ENCODE assay signal across 25 mouse cellular contexts in genomic region chr11:62355216-62355615, GRCm38 (mm10).
A peak's percentile ranks its signal among the peaks of the same experiment; 100 is the strongest.
DNase-seq lines count a peak whose midpoint lies in the region; ATAC-seq and TF ChIP-seq lines count a peak whose summit lies in the region.
"Had no signal": no experiment of that assay in that cellular context is flagged by ENCODE, and none has a peak within 500 bp of the region (broad histone marks: within the 10 kb centered on the region; RNA-seq: fewer than 3 reads in every experiment).

No protein-coding gene starts in this region.

- 98% methylated on average over 2 of the region's 2 CpGs for WGBS in hindbrain, embryonic 11.5 days

- H3K9ac ChIP-seq in hindbrain, embryonic 11.5 days (ENCODE audit: low read depth, low read length) = no peak overlapping the region
- H3K9ac ChIP-seq: embryonic facial prominence, embryonic 12.5 days; forebrain, embryonic 13.5 days; forebrain, embryonic 15.5 days; forebrain, postnatal 0 days had no signal

- peak; percentile 48 for DNase-seq in ES-CJ7 (ENCODE audit: low read depth, low spot score)
- DNase-seq in R1 (ENCODE audit: low read depth, low spot score) = peak; percentile 74
- no peak for DNase-seq in urinary bladder, postnatal 14 days (ENCODE audit: low spot score)
- DNase-seq in hindbrain, embryonic 11.5 days (ENCODE audit: low spot score) = no peak
- DNase-seq in neural tube, embryonic 10.5 days (ENCODE audit: extremely low spot score, low spot score) = no peak
- DNase-seq: adrenal gland, adult 8-10 months; adrenal gland, postnatal 14 days; adrenal gland, postnatal 36 days; B cell, adult 2 months; cerebellum, adult 11 months; cerebellum, adult 18-20 months; cerebellum, adult 8-10 months; cerebellum, adult 9-11 months; cerebellum, postnatal 25 days; forebrain, postnatal 0 days had no signal

- no peak for TF ChIP-seq CTCF in E14TG2a.4 (conservative IDR thresholded peaks at IDR 0.05; ENCODE audit: low read length)

- peaks cover 88% of the 10 kb centered on the region for H3K36me3 ChIP-seq in E14TG2a.4 (ENCODE audit: insufficient read depth, low read length)
- 0 out of 2 replicates have a peak, but pooled peaks cover 4% of the 10 kb centered on the region for H3K36me3 ChIP-seq in hindbrain, embryonic 11.5 days (ENCODE audit: control insufficient read depth, insufficient read depth, low read length)

- peak overlapping the region; percentile 42; the same call in 1 of the 2 replicates for H3K4me3 ChIP-seq in E14TG2a.4 (replicated peaks; ENCODE audit: low read length)
- H3K4me3 ChIP-seq in hindbrain, embryonic 11.5 days (ENCODE audit: low read depth, low read length) = no peak overlapping the region
- H3K4me3 ChIP-seq: embryonic facial prominence, embryonic 10.5 days; embryonic facial prominence, embryonic 12.5 days; forebrain, embryonic 13.5 days; forebrain, embryonic 15.5 days had no signal

- no peaks in the 10 kb centered on the region for H3K9me3 ChIP-seq in E14TG2a.4 (ENCODE audit: low read length)
- H3K9me3 ChIP-seq in hindbrain, embryonic 11.5 days (ENCODE audit: control insufficient read depth, low read length) = no peaks in the 10 kb centered on the region
- H3K9me3 ChIP-seq: embryonic facial prominence, embryonic 10.5 days; embryonic facial prominence, embryonic 12.5 days; forebrain, embryonic 13.5 days; forebrain, embryonic 15.5 days; G1E had no signal

- peaks cover 56% of the 10 kb centered on the region for H3K4me1 ChIP-seq in E14TG2a.4 (replicated peaks; ENCODE audit: low read depth, low read length)
- H3K4me1 ChIP-seq in hindbrain, embryonic 11.5 days (replicated peaks; ENCODE audit: control insufficient read depth, insufficient read depth, low read length) = no peaks in the 10 kb centered on the region
- H3K4me1 ChIP-seq: embryonic facial prominence, embryonic 10.5 days; embryonic facial prominence, embryonic 12.5 days; forebrain, embryonic 13.5 days; forebrain, embryonic 15.5 days had no signal

- no peaks in the 10 kb centered on the region for H3K27me3 ChIP-seq in E14TG2a.4 (ENCODE audit: insufficient read depth, low read length)
- no peaks in the 10 kb centered on the region for H3K27me3 ChIP-seq in hindbrain, embryonic 11.5 days (ENCODE audit: control insufficient read depth, insufficient read depth, low read length)
- H3K27me3 ChIP-seq: CH12.LX; embryonic facial prominence, embryonic 12.5 days; forebrain, embryonic 13.5 days; forebrain, embryonic 15.5 days; Patski had no signal

- H3K27ac ChIP-seq in hindbrain, embryonic 11.5 days (ENCODE audit: low read depth, low read length) = no peak overlapping the region
- H3K27ac ChIP-seq: embryonic facial prominence, embryonic 10.5 days; embryonic facial prominence, embryonic 12.5 days; forebrain, embryonic 13.5 days; forebrain, embryonic 15.5 days had no signal

- no peak overlapping the region for H3K4me2 ChIP-seq in hindbrain, embryonic 11.5 days (replicated peaks; ENCODE audit: low read depth, low read length)
- H3K4me2 ChIP-seq: embryonic facial prominence, embryonic 12.5 days; forebrain, embryonic 13.5 days; forebrain, embryonic 15.5 days had no signal

- ATAC-seq in hindbrain, embryonic 11.5 days (ENCODE audit: low FRiP score) = no peak
- ATAC-seq: activated CD4-positive, CD25-positive, alpha-beta regulatory T cell, adult 4 months; CD4-positive, CD25-positive, alpha-beta regulatory T cell, adult 4 months; forebrain, embryonic 13.5 days; forebrain, embryonic 15.5 days; forebrain, postnatal 0 days; Patski had no signal

Comparison
In these comparisons a context has a peak if more than half of its experiments do, and no peak if none do; other contexts are left out.
1. DNase-seq: peak in ES-CJ7 (single experiment) and R1 (single experiment); none in urinary bladder, postnatal 14 days (single experiment), hindbrain, embryonic 11.5 days (single experiment) and neural tube, embryonic 10.5 days (single experiment).